Mouse (Mus musculus): Measurements from ENCODE around the gene Arhgef39.

GRCm38 (mm10) chr4:43499407-43500333 is at the start of gene Arhgef39:
- TF ChIP-seq POLR2A (IDR thresholded peaks at IDR 0.05; ENCODE audit: insufficient read depth, low read depth, low read length), result peak; percentile 46
- TF ChIP-seq CTCF (IDR thresholded peaks at IDR 0.05; ENCODE audit: insufficient read depth, low read depth, low read length), result no peak

Measured in olfactory bulb, adult 2 months (tissue).